ENCODE assay signal across 9 mouse cellular contexts in the genomic region with DNA sequence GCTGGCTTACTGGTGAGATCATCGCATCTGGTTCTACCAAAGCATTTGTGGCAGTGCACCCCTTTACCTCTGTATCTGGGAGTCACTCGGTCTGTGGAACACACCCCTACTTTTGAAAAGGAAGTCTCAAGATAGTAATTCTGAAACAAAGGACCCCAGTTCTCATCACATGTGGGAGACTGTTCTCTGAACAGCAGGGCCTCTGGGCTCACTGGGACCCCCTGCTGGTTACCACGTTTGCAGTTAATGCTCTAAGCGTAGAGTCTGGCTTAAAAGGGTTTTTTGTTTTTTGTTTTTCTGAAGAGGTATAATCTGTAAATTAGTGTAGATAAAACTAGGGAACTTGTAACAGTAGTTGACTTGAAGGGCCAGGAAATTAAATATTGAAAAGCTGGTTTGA. TPM values are rescaled to one million over a fixed set of nuclear protein-coding genes. Genes with fewer than 3 reads are reported as not detected.
DNase-seq lines count a peak whose midpoint lies in the region; ATAC-seq and TF ChIP-seq lines count a peak whose summit lies in the region.
"Had no signal": no experiment of that assay in that cellular context is flagged by ENCODE, and none has a peak within 500 bp of the region (broad histone marks: within the 10 kb centered on the region; RNA-seq: fewer than 3 reads in every experiment).

No protein-coding gene starts in this region.

- no peak for ATAC-seq in kidney, postnatal 0 days (replicated peaks; ENCODE audit: low FRiP score, low read depth)
- no peak for ATAC-seq in kidney, embryonic 14.5 days (ENCODE audit: low FRiP score, low TSS enrichment)
- peak; percentile 45; the same call in 1 of the 2 replicates for ATAC-seq in megakaryocyte progenitor cell, adult 5-6 weeks (replicated peaks; ENCODE audit: poor library complexity)

- no peak overlapping the region for H3K27ac ChIP-seq in kidney, postnatal 0 days
- no peak overlapping the region for H3K27ac ChIP-seq in kidney, embryonic 14.5 days (ENCODE audit: low read depth, low read length)
- peak overlapping the region; percentile 94 for H3K27ac ChIP-seq in bone marrow macrophage, adult 2 months (ENCODE audit: insufficient read depth, low read depth, low read length)

- no peak for DNase-seq in kidney, postnatal 0 days (ENCODE audit: low spot score)
- peak; percentile 25 for DNase-seq in ES-CJ7 (ENCODE audit: low read depth, low spot score)
- DNase-seq in layer of hippocampus, adult 9-10 months (ENCODE audit: low spot score): peak; percentile 27
- peak; percentile 69 to 89 for DNase-seq in thymus, postnatal 10 days (ENCODE audit: low spot score in 2 of 2)
- no peak for DNase-seq in urinary bladder, adult 2 months (ENCODE audit: low spot score)

- H3K9me3 ChIP-seq in kidney, postnatal 0 days (replicated peaks; ENCODE audit: low read length): no peaks in the 10 kb centered on the region
- H3K9me3 ChIP-seq in kidney, embryonic 14.5 days (ENCODE audit: control insufficient read depth, low read length): no peaks in the 10 kb centered on the region
- H3K9me3 ChIP-seq: limb, embryonic 13.5 days had no signal

- no peaks in the 10 kb centered on the region for H3K27me3 ChIP-seq in kidney, postnatal 0 days (ENCODE audit: insufficient read depth, low read length)
- H3K27me3 ChIP-seq in kidney, embryonic 14.5 days (ENCODE audit: control insufficient read depth, insufficient read depth, low read length): no peaks in the 10 kb centered on the region
- H3K27me3 ChIP-seq: limb, embryonic 13.5 days had no signal

- H3K9ac ChIP-seq in kidney, postnatal 0 days (ENCODE audit: low read depth, low read length): no peak overlapping the region
- no peak overlapping the region for H3K9ac ChIP-seq in kidney, embryonic 14.5 days (ENCODE audit: low read depth, low read length)
- H3K9ac ChIP-seq: limb, embryonic 13.5 days had no signal

- H3K36me3 ChIP-seq in kidney, postnatal 0 days (ENCODE audit: insufficient read depth, low read length): no peaks in the 10 kb centered on the region
- no peaks in the 10 kb centered on the region for H3K36me3 ChIP-seq in kidney, embryonic 14.5 days (ENCODE audit: control insufficient read depth, insufficient read depth, low read length)
- H3K36me3 ChIP-seq: limb, embryonic 13.5 days had no signal

- no peak overlapping the region for H3K4me2 ChIP-seq in kidney, postnatal 0 days (ENCODE audit: low read length)
- no peak overlapping the region for H3K4me2 ChIP-seq in kidney, embryonic 14.5 days (replicated peaks; ENCODE audit: low read depth, low read length)
- H3K4me2 ChIP-seq: limb, embryonic 13.5 days had no signal

- H3K4me1 ChIP-seq in kidney, postnatal 0 days (replicated peaks; ENCODE audit: insufficient read depth, low read length): peaks cover 7% of the 10 kb centered on the region; the same call in 1 of the 2 replicates
- peaks cover 11% of the 10 kb centered on the region for H3K4me1 ChIP-seq in kidney, embryonic 14.5 days (ENCODE audit: control insufficient read depth, insufficient read depth, low read length)
- H3K4me1 ChIP-seq in bone marrow macrophage, adult 2 months (ENCODE audit: control insufficient read depth, insufficient read depth, low read length): peaks cover 21% of the 10 kb centered on the region

- TF ChIP-seq POLR2A in bone marrow macrophage, adult 2 months (IDR thresholded peaks at IDR 0.05; ENCODE audit: borderline replicate concordance, low read depth, low read length): no peak

- TF ChIP-seq CTCF in kidney, postnatal 0 days (IDR thresholded peaks at IDR 0.05; ENCODE audit: low read depth): peak; percentile 51
- peak; percentile 30; the same call in 1 of the 2 replicates for TF ChIP-seq CTCF in bone marrow macrophage, adult 2 months (IDR thresholded peaks at IDR 0.05; ENCODE audit: low read depth, low read length)

- WGBS in kidney, postnatal 0 days: 66% methylated on average over 4 of the region's 4 CpGs
- WGBS in kidney, embryonic 14.5 days: 53% methylated on average over 4 of the region's 4 CpGs

- no peak overlapping the region for H3K4me3 ChIP-seq in kidney, postnatal 0 days (replicated peaks; ENCODE audit: low read depth, low read length)
- H3K4me3 ChIP-seq in kidney, embryonic 14.5 days (ENCODE audit: low read length): no peak overlapping the region
- H3K4me3 ChIP-seq in bone marrow macrophage, adult 2 months (ENCODE audit: insufficient read depth, low read length): no peak overlapping the region
- H3K4me3 ChIP-seq: limb, embryonic 13.5 days had no signal

RNA-seq across cellular contexts. Expression of a gene that starts 42.9 kb away (rescaled TPM):
- 39.9 and 42.0 TPM in 2 replicates for polyA plus RNA-seq in kidney, postnatal 0 days (2015; fragmentation: Nextera tagmentation; extraction: Ambion mirVana)
- 19.1 and 42.4 TPM in 2 replicates for polyA plus RNA-seq in kidney, embryonic 14.5 days (2014; fragmentation: Nextera tagmentation; extraction: Ambion mirVana)
- polyA plus RNA-seq in bone marrow macrophage, adult 2 months (2012; ENCODE audit: insufficient read depth, insufficient read length, missing spikeins): 12.9 and 13.2 TPM in 2 replicates
- 42.9 and 50.6 TPM in 2 replicates for total RNA-seq in megakaryocyte progenitor cell, adult 5-6 weeks (2015)
- 30.0 and 32.3 TPM in 2 replicates for total RNA-seq in megakaryocyte progenitor cell, adult 5-6 weeks (2017)
- 291 and 300 TPM in 2 replicates for polyA plus RNA-seq in urinary bladder, adult 2 months (2012; rRNA removed)

RNA-seq across cellular contexts. Expression of a gene that starts 49.8 kb away (rescaled TPM):
- polyA plus RNA-seq in kidney, postnatal 0 days (2015; fragmentation: Nextera tagmentation; extraction: Ambion mirVana): 70.2 and 74.7 TPM in 2 replicates
- 3.7 and 4.2 TPM in 2 replicates for polyA plus RNA-seq in kidney, embryonic 14.5 days (2014; fragmentation: Nextera tagmentation; extraction: Ambion mirVana)
- polyA plus RNA-seq in bone marrow macrophage, adult 2 months (2012; ENCODE audit: insufficient read depth, insufficient read length, missing spikeins): 16.7 and 18.6 TPM in 2 replicates
- total RNA-seq in megakaryocyte progenitor cell, adult 5-6 weeks (2015): 3.4 TPM in 2 replicates
- total RNA-seq in megakaryocyte progenitor cell, adult 5-6 weeks (2017): 6.9 and 7.6 TPM in 2 replicates
- polyA plus RNA-seq in urinary bladder, adult 2 months (2012; rRNA removed): 73.2 and 80.6 TPM in 2 replicates

Comparison
In these comparisons a context has a peak if more than half of its experiments do, and no peak if none do; other contexts are left out.
1. DNase-seq: peak in ES-CJ7 (single experiment), layer of hippocampus, adult 9-10 months (single experiment) and thymus, postnatal 10 days (2 of 2); none in kidney, postnatal 0 days (single experiment) and urinary bladder, adult 2 months (single experiment).